Mouse (Mus musculus) gastrocnemius, adult 2 months (tissue): ENCODE data around the gene Lhfpl2. TPM values are rescaled to one million over a fixed set of nuclear protein-coding genes. Genes with fewer than 3 reads are reported as not detected.

Source experiments
- DNase-seq: peaks from one replicate; pipeline ENCODE4 v3.0.0; 2022
- H3K27ac ChIP-seq: fragments of 200-600 bp; 2 replicates; pipeline ENCODE4 v1.8.1; 2022; ENCODE audit warnings: mild to moderate bottlenecking
- H3K4me3 ChIP-seq: fragments of 200-600 bp; 2 replicates; pipeline ENCODE4 v1.8.1; 2022; ENCODE audit warnings: mild to moderate bottlenecking, moderate library complexity
- CTCF ChIP-seq: fragments of 200-600 bp; IDR thresholded peaks from 2 replicates; pipeline ENCODE4 v1.8.1; 2022; ENCODE audit warnings: antibody characterized with exemption, mild to moderate bottlenecking, moderate library complexity
- intact Hi-C: fragments of 180-260 bp; cut with DNase I; formaldehyde crosslinking; loops from one replicate; pipeline ENCODE4 v1.15.1; 2025
- total RNA-seq, 2 experiments: library from RNA; stranded (reverse); gene quantifications; 2 replicates each; pipeline ENCODE4 v1.2.3; 2021

Lhfpl2 gene
- total RNA-seq, 2 experiments from 2014 or later: 1.5 to 4.2 TPM

DNA sequence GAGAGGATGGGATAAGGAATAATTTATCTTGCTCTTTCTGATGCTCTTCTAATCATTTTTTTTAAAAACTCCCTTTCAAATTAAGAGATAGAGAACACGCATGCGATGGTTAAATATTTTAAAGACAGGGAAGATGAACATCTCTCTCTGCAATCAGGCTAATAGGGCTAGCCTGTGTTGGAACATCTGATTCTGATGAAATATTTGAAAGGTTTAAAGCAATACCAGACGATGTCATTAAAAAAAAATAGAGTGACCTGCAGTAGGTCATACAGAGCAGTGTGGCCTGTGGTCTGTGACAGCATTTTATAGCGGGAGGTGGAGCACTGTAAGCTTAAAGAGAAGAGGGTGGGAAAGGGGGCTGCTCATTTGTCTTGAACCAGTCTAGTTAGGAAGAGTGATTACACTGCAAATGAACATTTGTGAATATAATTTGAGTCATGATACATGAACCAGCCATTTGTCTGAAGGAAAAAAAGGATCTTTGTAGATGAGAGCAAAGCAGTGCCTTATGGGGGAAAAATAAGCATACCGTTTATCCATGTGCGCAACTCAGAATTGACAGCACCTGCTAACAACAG lies 1.1 kb downstream of the Lhfpl2 start:
- no peak for DNase-seq
- intact Hi-C loops: loop anchor here (5.0 kb wide), 2 partner anchors 206 to 266 kb away; no protein-coding TSS in a partner anchor
- no peak for TF ChIP-seq CTCF
- Histone ChIP-seq H3K27ac (peak overlapping the region; percentile 70; the same call in 1 of the 2 replicates), H3K4me3 (peak overlapping the region; percentile 75)

DNA sequence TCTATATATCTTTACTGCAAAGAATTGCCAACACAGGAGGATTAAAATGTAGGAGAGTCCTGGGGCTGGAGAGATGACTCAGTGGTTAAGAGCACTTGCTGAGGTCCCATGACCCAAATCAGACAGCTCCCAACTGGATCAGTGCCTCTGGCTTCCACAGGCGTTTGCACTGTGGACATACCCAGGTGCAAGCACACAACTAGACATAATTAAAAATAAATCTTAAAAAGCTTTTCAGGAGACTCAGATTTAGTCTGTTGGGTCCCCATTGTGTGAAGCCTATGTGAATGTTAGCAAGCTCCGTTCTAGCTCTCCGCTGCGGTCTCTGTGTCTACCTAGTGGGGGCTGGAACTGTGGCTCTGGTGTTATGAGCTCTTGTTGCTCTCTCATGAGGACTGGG lies 1.8 kb downstream of the Lhfpl2 start:
- intact Hi-C loops: loop anchor here (5.0 kb wide), 2 partner anchors 207 to 267 kb away; no protein-coding TSS in a partner anchor
- DNase-seq: no peak
- H3K4me3 ChIP-seq: no peak overlapping the region
- H3K27ac ChIP-seq: no peak overlapping the region
- no peak for TF ChIP-seq CTCF

GRCm38 (mm10) chr13:94059778-94060177 lies 2.2 kb downstream of the Lhfpl2 start:
- H3K4me3 ChIP-seq: no peak overlapping the region
- intact Hi-C loops: loop anchor here (5.0 to 10.0 kb wide), 3 partner anchors 145 to 267 kb away; no protein-coding TSS in a partner anchor
- TF ChIP-seq CTCF: peak; percentile 80
- peak; percentile 50 for DNase-seq
- no peak overlapping the region for H3K27ac ChIP-seq

- no peak overlapping the region for H3K4me3 ChIP-seq
- no peak for TF ChIP-seq CTCF
- intact Hi-C loops: loop anchor here (10.0 kb wide), 1 partner anchor 144 kb away; no protein-coding TSS in a partner anchor
These were observed 2.9 kb downstream of the Lhfpl2 start for GRCm38 (mm10) chr13:94060461-94060860.

DNA sequence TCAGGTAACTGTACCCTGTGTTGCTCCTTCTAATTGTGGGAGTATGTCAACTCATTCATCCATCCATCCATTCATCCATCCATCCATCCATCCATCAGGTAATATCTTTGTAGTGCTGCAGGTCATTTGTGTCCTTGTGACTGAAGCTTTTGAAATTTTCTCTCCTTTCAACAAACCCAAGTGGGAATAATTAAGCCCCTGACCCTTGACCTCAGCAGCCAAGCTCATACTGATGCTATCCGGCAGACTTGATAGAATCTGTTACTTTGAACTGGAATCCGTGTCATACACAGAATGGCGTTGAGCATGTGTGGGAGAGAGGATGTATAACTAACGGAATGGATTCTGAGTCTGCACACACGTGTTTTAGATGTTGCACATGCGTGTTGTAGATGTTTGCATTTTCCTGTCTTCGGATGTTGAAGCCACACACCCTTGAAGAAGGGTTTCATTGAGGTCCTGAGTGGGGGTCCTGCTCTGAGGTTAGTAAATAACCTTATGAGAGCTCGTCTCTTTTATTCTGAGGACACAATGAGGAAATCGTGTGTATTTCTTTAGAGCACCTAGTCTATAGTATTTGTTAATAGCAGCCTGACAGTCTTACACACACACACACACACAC lies 3.8 kb downstream of the Lhfpl2 start:
- intact Hi-C loops: loop anchor here (10.0 kb wide), 1 partner anchor 143 kb away; no protein-coding TSS in a partner anchor
- no peak for TF ChIP-seq CTCF
- Histone ChIP-seq H3K4me3 (no peak overlapping the region), H3K27ac (no peak overlapping the region)
- no peak for DNase-seq

More at GRCm38 (mm10) chr13:94060461-94060860, 2.9 kb downstream of the Lhfpl2 start:
- no peak overlapping the region for H3K27ac ChIP-seq
- DNase-seq: no peak

DNA sequence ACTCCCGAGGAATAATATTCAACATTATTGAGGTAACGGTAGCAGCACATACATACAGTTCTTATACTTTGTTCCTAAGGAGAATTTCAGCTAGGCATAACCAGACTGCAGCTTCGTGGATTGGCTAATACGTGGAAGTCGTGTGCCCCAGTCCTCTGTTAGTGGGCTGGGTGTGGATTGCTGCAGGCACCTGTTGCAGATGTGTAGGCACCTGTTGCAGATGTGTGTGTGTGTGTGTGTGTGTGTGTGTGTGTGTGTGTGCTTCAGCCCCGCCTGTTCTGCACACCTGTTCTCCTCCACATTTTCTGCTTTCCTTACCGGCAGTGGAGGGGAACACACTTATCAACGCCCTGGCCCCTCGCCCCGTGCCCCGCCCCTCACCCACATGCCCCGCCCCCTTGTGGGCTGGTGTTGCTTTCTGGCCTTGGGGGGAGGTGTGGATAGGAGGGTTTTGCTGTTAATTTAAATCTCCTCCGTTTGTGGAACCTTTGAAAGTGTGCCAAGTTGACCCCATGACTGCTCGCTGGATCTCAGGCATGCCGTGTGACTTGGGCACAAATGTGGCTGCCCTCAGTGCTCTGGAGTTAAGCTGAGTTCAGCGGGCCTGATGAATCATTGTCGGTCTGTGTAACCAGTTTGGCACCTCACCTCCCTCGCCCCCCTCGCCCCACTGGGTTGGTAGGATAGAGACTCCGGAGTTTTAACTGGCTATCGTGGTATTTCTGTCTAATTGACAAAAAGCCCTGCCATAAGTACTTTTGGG lies 4.9 kb downstream of the Lhfpl2 start:
- no peak overlapping the region for H3K27ac ChIP-seq
- DNase-seq: no peak
- H3K4me3 ChIP-seq: peak overlapping the region; percentile 32
- TF ChIP-seq CTCF: no peak
- intact Hi-C loops: loop anchor here (10.0 kb wide), 1 partner anchor 142 kb away; no protein-coding TSS in a partner anchor

DNA sequence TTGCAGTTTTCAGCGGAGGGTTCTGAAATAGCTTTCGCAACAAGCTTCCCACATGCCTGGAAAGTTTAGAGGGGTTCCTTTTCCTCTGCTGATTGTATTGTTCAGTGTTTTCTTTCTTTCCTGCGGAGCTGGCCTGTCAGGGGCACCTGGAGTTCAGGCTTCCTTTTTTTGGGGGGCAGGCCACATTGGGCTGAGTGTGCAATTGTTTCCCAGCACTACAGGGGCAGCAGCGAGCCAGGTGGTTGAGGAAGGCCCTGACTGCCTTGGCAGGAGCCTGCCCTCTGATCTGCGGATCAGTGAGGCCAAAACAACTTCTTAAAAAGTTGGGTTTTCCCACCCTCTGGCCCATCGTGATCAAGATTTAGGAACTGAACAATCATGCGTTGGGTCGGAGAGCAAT lies 5.6 kb downstream of the Lhfpl2 start:
- no peak overlapping the region for H3K27ac ChIP-seq
- no peak for DNase-seq
- peak overlapping the region; percentile 32 for H3K4me3 ChIP-seq

GRCm38 (mm10) chr13:94064571-94064970 lies 7.0 kb downstream of the Lhfpl2 start:
- intact Hi-C loops: loop anchor here (10.0 kb wide), 1 partner anchor 140 kb away; no protein-coding TSS in a partner anchor
- Histone ChIP-seq H3K27ac (no peak overlapping the region), H3K4me3 (no peak overlapping the region)
- TF ChIP-seq CTCF: no peak
- DNase-seq: no peak

More for the DNA sequence above, 5.6 kb downstream of the Lhfpl2 start:
- intact Hi-C loops: loop anchor here (10.0 kb wide), 1 partner anchor 142 kb away; no protein-coding TSS in a partner anchor
- peak; percentile 24; the same call in 1 of the 2 replicates for TF ChIP-seq CTCF

- DNase-seq: no peak
These were observed 7.9 kb downstream of the Lhfpl2 start for GRCm38 (mm10) chr13:94065276-94066050.

DNA sequence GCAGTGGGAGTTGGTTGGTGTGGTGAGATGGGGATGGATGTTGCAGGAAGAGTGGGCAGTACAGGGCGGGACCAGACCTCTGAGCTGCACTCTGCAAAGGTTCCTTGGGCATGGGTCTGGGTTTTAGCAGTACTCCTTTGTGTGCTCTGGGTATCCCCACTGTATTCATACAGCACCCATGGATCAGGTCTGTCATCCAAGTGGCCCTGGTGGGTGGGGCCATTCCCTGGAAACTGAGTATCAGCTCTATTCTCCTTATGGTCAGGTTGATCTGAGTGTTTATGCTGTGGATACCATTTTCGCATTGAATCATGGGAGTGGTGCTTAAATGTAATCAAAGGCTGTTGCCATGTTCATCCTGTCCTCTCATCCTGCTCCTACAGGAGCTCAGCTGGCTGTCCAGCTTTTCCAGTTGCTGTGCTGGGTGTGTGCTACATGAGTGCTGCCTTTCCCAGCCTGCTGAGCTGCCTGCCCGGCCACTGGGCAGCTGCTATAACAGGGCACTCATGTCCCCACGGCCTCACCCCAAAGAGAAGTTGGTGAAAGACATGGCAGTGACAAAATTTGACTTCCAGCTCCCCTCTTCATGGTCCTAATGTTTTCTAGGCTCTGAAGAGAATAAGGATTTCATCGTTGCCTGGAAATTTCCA lies 9.2 kb downstream of the Lhfpl2 start:
- TF ChIP-seq CTCF: no peak
- DNase-seq: no peak
- intact Hi-C loops: loop anchor here (10.0 kb wide), 1 partner anchor 138 kb away; no protein-coding TSS in a partner anchor
- Histone ChIP-seq H3K4me3 (no peak overlapping the region), H3K27ac (no peak overlapping the region)

More at GRCm38 (mm10) chr13:94065276-94066050, 7.9 kb downstream of the Lhfpl2 start:
- intact Hi-C loops: loop anchor here (10.0 kb wide), 1 partner anchor 139 kb away; no protein-coding TSS in a partner anchor
- TF ChIP-seq CTCF: no peak
- H3K27ac ChIP-seq: peak overlapping the region; percentile 24; the same call in 1 of the 2 replicates
- H3K4me3 ChIP-seq: no peak overlapping the region

DNA sequence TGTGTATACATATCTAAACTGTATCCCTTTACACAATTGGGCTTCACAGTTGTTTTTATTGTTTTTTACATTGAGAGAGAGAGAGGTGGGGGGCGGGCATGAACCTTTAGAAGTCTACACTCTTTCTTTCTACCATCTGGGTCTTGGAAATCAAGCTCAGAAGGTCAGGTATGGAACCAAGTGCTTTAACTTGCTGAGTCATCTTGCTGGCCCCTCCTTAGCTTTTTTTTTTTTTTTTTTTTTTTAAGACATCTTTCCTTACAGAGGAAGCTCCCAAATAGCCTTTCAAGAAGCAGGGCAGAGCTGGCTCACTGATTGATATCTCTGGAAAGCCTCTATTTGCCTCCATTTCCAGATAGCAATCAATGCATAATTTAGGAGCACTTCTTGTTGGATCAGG lies 10.7 kb downstream of the Lhfpl2 start:
- no peak overlapping the region for H3K4me3 ChIP-seq
- intact Hi-C loops: loop anchor here (10.0 kb wide), 1 partner anchor 136 kb away; no protein-coding TSS in a partner anchor
- H3K27ac ChIP-seq: no peak overlapping the region
- DNase-seq: no peak
- TF ChIP-seq CTCF: no peak
